Mouse (Mus musculus) liver, embryonic 13.5 days (tissue): ENCODE data around the gene Tmem184a. TPM values are rescaled to one million over a fixed set of nuclear protein-coding genes. Genes with fewer than 3 reads are reported as not detected.
A peak's percentile ranks its signal among the peaks of the same experiment; 100 is the strongest.

Experiments used
- ATAC-seq: fragments of 200-750 bp; cut with Nextera tagmentation; 2 replicates; pipeline ENCODE4 v1.8.0; 2017; ENCODE audit warnings: low read depth, mild to moderate bottlenecking, moderate number of reproducible peaks, moderate library complexity
- DNase-seq: peaks from one replicate; pipeline ENCODE4 v3.0.0; 2022
- H3K27ac ChIP-seq: fragments of 300-500 bp; sonication (generic); 2 replicates; pipeline ENCODE4 v1.5.1; 2015; ENCODE audit warnings: moderate library complexity, mild to moderate bottlenecking, inconsistent platforms
- H3K27me3 ChIP-seq: fragments of 300-500 bp; sonication (generic); 2 replicates; pipeline ENCODE4 v1.6.1; 2015; ENCODE audit warnings: mild to moderate bottlenecking, inconsistent platforms
- H3K36me3 ChIP-seq: fragments of 300-500 bp; sonication (generic); 2 replicates; pipeline ENCODE4 v1.6.1; 2015; ENCODE audit warnings: mild to moderate bottlenecking, inconsistent platforms
- H3K4me1 ChIP-seq: fragments of 300-500 bp; sonication (generic); replicated peaks from 2 replicates; pipeline ENCODE4 v1.6.1; 2015; ENCODE audit warnings: inconsistent platforms
- H3K4me2 ChIP-seq: fragments of 300-500 bp; sonication (generic); 2 replicates; pipeline ENCODE4 v1.6.1; 2015; ENCODE audit warnings: inconsistent platforms, mild to moderate bottlenecking, moderate library complexity
- H3K4me3 ChIP-seq: fragments of 300-500 bp; sonication (generic); replicated peaks from 2 replicates; pipeline ENCODE4 v1.5.1; 2015; ENCODE audit warnings: mild to moderate bottlenecking, inconsistent platforms
- H3K9ac ChIP-seq: fragments of 300-500 bp; sonication (generic); 2 replicates; pipeline ENCODE4 v1.6.1; 2015; ENCODE audit warnings: mild to moderate bottlenecking, inconsistent platforms
- H3K9me3 ChIP-seq: fragments of 300-500 bp; sonication (generic); replicated peaks from 2 replicates; pipeline ENCODE4 v1.6.1; 2016; ENCODE audit warnings: inconsistent platforms
- WGBS: fragments of 180-500 bp; shearing (Covaris S2); methylation state at CpG from one replicate; pipeline ENCODE4 v1.1.7; 2015; ENCODE audit not compliant: insufficient replicate concordance; 5-methylcytosine and 5-hydroxymethylcytosine counted together
- polyA plus RNA-seq: library from polyadenylated mRNA; unstranded; fragments of >200 nt; fragmentation: Nextera tagmentation; extraction: Ambion mirVana; gene quantifications from 2 replicates; pipeline ENCODE4 v1.2.1, GENCODE M21; 2015

Tmem184a gene
- polyA plus RNA-seq, 1 experiment from 2014 or later = 0.68 TPM

- ATAC-seq (peak; percentile 82), DNase-seq (peak; percentile 83)
- Histone ChIP-seq H3K4me1 (peaks cover 36% of the 10 kb centered on the region), H3K9me3 (no peaks in the 10 kb centered on the region), H3K4me2 (peak within 1 kb of the TSS; percentile 97), H3K27me3 (no peaks in the 10 kb centered on the region), H3K36me3 (peaks cover 33% of the 10 kb centered on the region), H3K27ac (peak within 1 kb of the TSS; percentile 82), H3K9ac (peak within 1 kb of the TSS; percentile 84), H3K4me3 (peak within 1 kb of the TSS; percentile 87)
- 1% methylated on average over 43 of the region's 43 CpGs for WGBS
Observed at GRCm38 (mm10) chr5:139826357-139827055, 6.8 kb upstream of the Tmem184a start, which contains the start of the genes Gm26938 and Psmg3. Gene Gm26938, minus strand, starts transcription at chr5:139826407. Gene Psmg3, minus strand, starts transcription at chr5:139826885.

DNA sequence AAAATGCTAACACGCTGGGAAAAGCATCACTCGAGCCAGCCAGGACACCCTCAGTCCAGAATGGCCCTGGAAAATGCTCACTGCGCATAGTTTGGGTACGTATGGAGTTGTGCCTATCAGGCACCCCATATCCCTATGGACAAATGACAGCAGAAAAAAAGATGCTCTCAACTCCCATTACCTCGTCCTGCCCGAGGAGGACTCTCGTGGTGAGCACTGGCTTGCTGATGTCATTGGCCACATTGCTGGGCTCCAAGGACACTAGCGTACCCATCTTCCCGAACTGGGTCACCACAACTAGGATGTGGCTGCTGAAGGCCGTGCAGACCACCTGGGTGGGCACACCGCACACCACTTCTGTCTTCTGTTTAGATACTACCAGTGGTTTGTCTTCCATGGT lies 6.2 kb upstream of the Tmem184a start:
- H3K27me3 ChIP-seq = no peaks in the 10 kb centered on the region
- peak overlapping the region; percentile 87 for H3K4me3 ChIP-seq
- peak overlapping the region; percentile 84 for H3K9ac ChIP-seq
- ATAC-seq = 0 out of 2 replicates have a peak, but pooled peaks have one; percentile 7
- peaks cover 38% of the 10 kb centered on the region for H3K36me3 ChIP-seq
- peak overlapping the region; percentile 82 for H3K27ac ChIP-seq
- H3K4me2 ChIP-seq = peak overlapping the region; percentile 97
- no peaks in the 10 kb centered on the region for H3K9me3 ChIP-seq
- WGBS = 31% methylated on average over 11 of the region's 11 CpGs
- DNase-seq = no peak
- peaks cover 36% of the 10 kb centered on the region for H3K4me1 ChIP-seq

- Histone ChIP-seq H3K9ac (no peak overlapping the region), H3K9me3 (no peaks in the 10 kb centered on the region), H3K27me3 (no peaks in the 10 kb centered on the region), H3K27ac (no peak overlapping the region), H3K4me2 (0 out of 2 replicates have a peak overlapping the region, but pooled peaks have one; percentile 2), H3K4me1 (peaks cover 45% of the 10 kb centered on the region), H3K4me3 (no peak overlapping the region), H3K36me3 (peaks cover 38% of the 10 kb centered on the region)
- ATAC-seq (no peak), DNase-seq (no peak)
- 88% methylated on average over 10 of the region's 10 CpGs for WGBS
Observed at GRCm38 (mm10) chr5:139824531-139824930, 4.8 kb upstream of the Tmem184a start.

DNA sequence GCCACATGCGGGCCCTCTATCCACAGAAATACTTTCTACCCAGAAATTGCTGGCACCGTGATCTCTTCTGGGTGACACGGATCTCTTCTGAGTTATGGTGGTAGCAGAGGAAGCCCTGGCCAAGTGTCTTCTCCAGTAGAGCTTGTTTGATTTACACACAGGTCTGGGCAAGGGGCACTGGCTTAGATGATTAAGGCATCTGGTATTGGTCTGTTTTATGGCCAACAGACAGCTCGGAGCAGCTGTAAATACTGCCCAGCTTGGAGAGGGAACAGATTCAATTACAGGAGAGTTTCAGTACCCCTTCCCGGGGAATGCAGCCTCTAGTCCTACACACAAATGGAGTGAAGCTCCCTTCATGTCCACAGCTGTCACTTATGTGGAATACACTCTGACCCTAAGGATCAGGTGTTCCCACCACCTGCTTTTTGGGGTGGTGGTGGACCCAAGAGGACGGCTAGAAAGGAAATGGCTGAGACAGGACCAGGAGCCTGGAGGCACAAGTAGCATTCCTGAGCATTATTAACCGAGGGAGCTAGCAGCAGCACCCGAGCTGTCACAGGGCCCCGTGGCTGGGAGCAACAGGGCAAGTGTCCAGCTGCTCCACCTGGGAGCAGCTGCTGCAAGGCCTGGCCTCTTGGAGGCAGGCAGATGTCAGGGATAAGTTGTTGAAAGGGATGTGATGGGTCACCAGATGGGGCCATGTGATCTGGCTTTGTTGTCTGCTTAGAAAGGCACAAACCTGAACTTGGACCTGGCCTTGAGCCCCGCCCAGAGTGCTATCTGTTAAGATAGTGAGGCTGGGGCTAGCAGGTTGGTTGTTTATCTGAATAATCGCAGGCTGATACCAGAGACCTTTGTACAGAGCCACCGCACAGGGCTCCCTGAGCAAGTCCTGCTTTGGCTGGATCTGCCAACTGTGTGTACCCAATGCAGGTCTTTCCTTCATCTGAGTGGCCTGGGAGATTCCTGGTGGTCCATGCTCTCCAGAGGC lies 2.0 kb upstream of the Tmem184a start:
- WGBS = 65% methylated on average over 12 of the region's 12 CpGs
- 0 out of 2 replicates have a peak overlapping the region, but pooled peaks have one; percentile 0 for H3K9ac ChIP-seq
- peaks cover 72% of the 10 kb centered on the region for H3K4me1 ChIP-seq
- H3K4me3 ChIP-seq = no peak overlapping the region
- no peaks in the 10 kb centered on the region for H3K27me3 ChIP-seq
- H3K9me3 ChIP-seq = no peaks in the 10 kb centered on the region
- no peak for ATAC-seq
- peak overlapping the region; percentile 58 for H3K27ac ChIP-seq
- no peak for DNase-seq
- no peak overlapping the region for H3K4me2 ChIP-seq
- H3K36me3 ChIP-seq = peaks cover 38% of the 10 kb centered on the region

- Histone ChIP-seq H3K4me2 (peak overlapping the region; percentile 4; the same call in 1 of the 2 replicates), H3K36me3 (peaks cover 28% of the 10 kb centered on the region), H3K4me1 (peaks cover 84% of the 10 kb centered on the region), H3K27me3 (peaks cover 5% of the 10 kb centered on the region), H3K9me3 (no peaks in the 10 kb centered on the region), H3K27ac (peak overlapping the region; percentile 83), H3K9ac (peak overlapping the region; percentile 44), H3K4me3 (no peak overlapping the region)
- 28% methylated on average over 4 of the region's 4 CpGs for WGBS
- peak; percentile 77 for ATAC-seq
- DNase-seq = peak; percentile 70
Observed at GRCm38 (mm10) chr5:139818801-139819200, 916 bp downstream of the Tmem184a start.

DNA sequence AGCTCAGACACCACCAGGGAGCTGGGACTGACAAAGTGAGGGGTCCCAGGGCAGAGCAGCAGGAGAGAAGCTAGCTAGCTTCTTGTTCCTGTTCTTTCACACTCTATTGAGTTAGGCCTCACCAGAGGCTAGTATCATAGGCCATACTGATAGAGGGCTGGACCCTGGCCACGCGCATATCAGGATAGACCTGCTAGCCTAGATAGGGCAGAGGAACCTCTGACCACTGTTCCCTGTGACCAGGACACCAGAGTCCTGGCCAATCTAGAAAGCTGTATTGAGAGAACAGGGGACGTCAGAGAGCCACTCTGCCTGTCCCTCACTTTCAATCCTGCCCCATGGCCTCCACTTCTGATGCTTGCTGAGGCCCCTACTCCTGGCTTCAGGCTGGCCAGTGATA lies 1.7 kb downstream of the Tmem184a start:
- peaks cover 20% of the 10 kb centered on the region for H3K36me3 ChIP-seq
- H3K27ac ChIP-seq = peak overlapping the region; percentile 83
- 0 out of 2 replicates have a peak overlapping the region, but pooled peaks have one; percentile 4 for H3K4me2 ChIP-seq
- DNase-seq = no peak
- WGBS = 46% methylated on average over 3 of the region's 3 CpGs
- peaks cover 11% of the 10 kb centered on the region for H3K27me3 ChIP-seq
- H3K9me3 ChIP-seq = no peaks in the 10 kb centered on the region
- no peak overlapping the region for H3K4me3 ChIP-seq
- H3K9ac ChIP-seq = peak overlapping the region; percentile 44
- H3K4me1 ChIP-seq = peaks cover 88% of the 10 kb centered on the region
- ATAC-seq = peak; percentile 19; the same call in 1 of the 2 replicates

DNA sequence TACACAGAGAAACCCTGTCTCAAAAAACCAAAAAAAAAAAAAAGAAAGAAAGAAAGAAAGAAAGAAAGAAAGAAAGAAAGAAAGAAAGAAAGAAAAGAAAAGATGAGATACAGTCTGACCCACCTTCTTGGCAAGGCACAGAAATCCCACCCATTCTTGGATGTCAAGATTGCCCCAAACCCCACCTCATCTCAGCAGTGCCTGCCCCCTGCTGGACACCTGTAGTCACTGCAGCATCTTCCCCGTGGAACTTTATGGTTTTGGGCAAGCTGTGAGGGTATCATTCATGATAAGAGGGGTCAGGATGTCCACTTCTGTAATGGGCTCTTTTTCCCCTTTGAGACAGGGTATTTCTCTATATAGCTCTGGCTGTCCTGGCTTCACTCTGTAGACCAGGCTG lies 2.4 kb downstream of the Tmem184a start:
- Histone ChIP-seq H3K27ac (peak overlapping the region; percentile 83), H3K9me3 (no peaks in the 10 kb centered on the region), H3K4me3 (no peak overlapping the region), H3K36me3 (peaks cover 12% of the 10 kb centered on the region), H3K9ac (peak overlapping the region; percentile 44; the same call in 1 of the 2 replicates), H3K27me3 (peaks cover 16% of the 10 kb centered on the region), H3K4me1 (peaks cover 88% of the 10 kb centered on the region), H3K4me2 (no peak overlapping the region)
- DNase-seq = no peak
- 0% methylated on average over 1 of the region's 1 CpGs for WGBS
- ATAC-seq = no peak

DNA sequence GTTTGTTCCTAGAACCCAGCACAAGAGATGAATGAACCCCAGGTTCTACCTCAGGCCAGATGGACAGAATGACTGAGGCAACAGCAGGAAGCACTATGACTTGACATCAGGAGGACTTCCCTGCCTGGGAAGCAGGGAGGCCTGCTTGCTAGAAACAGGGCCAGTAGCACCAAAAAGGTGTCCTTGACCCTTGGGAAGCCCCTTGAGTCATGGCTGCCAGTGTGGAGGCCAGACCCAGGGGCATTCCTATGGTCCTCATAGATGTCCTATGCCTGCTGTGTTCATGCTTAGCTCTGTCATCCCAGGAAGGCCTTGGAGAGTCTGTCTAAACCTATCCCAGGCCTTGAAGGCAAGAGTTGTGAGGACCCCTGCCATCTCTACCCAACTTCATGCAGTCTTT lies 3.3 kb downstream of the Tmem184a start:
- H3K4me1 ChIP-seq = peaks cover 89% of the 10 kb centered on the region

DNA sequence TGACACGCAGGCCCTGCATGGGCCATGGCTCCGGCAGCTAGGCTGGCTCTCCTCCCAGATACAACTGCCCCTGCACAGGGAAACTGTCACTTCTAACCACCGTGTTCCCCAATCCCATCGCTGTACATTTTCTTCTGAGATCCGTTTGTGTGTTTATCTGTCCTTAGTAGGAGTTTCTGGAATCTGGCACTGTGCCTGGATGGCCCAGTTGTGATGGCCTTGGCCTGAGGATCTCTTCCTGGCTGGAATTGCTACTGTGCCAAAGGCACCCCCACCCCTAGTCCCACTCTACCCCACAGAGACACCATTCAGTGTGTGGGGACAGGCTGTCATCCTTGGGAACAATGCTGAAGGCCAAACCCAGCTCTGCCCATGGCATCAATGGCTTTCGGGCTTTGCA lies 3.8 kb downstream of the Tmem184a start:
- Histone ChIP-seq H3K4me2 (no peak overlapping the region), H3K9ac (peak overlapping the region; percentile 33; the same call in 1 of the 2 replicates), H3K4me1 (peaks cover 94% of the 10 kb centered on the region), H3K4me3 (no peak overlapping the region), H3K36me3 (no peaks in the 10 kb centered on the region; the same call in 1 of the 2 replicates), H3K9me3 (no peaks in the 10 kb centered on the region), H3K27me3 (peaks cover 16% of the 10 kb centered on the region), H3K27ac (peak overlapping the region; percentile 74)
- whole genome bisulfite sequencing = 79% methylated on average over 6 of the region's 6 CpGs
- no peak for ATAC-seq
- DNase-seq = no peak

More for the DNA sequence above, 3.3 kb downstream of the Tmem184a start:
- no peak overlapping the region for H3K4me3 ChIP-seq
- peaks cover 5% of the 10 kb centered on the region for H3K36me3 ChIP-seq
- H3K27me3 ChIP-seq = peaks cover 16% of the 10 kb centered on the region
- peak overlapping the region; percentile 33 for H3K9ac ChIP-seq
- no peak overlapping the region for H3K4me2 ChIP-seq
- peak overlapping the region; percentile 74 for H3K27ac ChIP-seq
- ATAC-seq (no peak), DNase-seq (no peak)
- H3K9me3 ChIP-seq = no peaks in the 10 kb centered on the region

DNA sequence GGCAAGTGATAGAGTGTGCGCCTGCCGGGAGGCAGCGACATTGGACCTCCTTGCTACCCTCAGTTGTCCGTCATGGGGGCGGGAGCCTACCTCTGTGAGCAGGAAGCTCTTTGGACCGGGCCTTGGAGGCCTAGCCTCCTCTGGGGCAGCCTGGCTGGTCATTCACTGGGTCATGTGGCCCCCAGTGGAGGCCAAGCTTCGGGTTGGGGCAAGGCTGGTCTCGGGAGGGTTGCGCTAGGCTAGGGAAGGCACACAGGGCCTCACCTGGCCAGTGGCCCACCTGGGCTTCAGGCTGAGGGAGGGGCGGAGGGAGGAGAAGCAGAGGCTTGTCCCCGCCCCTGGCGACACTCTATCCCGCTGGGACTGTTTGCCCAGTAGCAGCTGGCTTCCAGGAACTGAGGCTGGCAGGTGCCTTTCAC lies 5.7 kb downstream of the Tmem184a start:
- no peak overlapping the region for H3K9ac ChIP-seq
- DNase-seq = no peak

DNA sequence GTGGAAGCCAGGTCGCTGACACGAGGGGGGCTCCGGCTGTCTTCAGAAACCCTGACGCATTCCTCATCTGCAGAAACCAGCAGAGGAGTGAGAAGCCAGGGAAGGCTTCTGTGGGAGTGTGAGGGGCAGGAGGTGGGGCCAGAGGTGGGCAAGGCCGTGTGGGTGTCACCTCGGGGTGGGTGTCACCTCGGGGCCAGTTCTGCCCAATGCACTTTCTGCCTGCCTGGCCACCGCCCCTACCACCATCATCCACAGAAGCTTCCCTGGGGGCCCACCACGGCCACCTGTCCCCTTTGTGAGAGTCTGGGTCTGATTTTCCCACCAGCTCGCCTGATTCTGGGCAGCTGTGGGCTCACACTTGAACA lies 6.6 kb downstream of the Tmem184a start:
- Histone ChIP-seq H3K4me2 (peak overlapping the region; percentile 21), H3K4me3 (no peak overlapping the region), H3K9ac (peak overlapping the region; percentile 59), H3K36me3 (peaks cover 4% of the 10 kb centered on the region), H3K27me3 (peaks cover 16% of the 10 kb centered on the region), H3K27ac (peak overlapping the region; percentile 74), H3K4me1 (peaks cover 81% of the 10 kb centered on the region), H3K9me3 (peaks cover 5% of the 10 kb centered on the region; the same call in 1 of the 2 replicates)
- DNase-seq (no peak), ATAC-seq (0 out of 2 replicates have a peak, but pooled peaks have one; percentile 15)
- 40% methylated on average over 10 of the region's 10 CpGs for WGBS

More for the DNA sequence above, 5.7 kb downstream of the Tmem184a start:
- H3K36me3 ChIP-seq = no peaks in the 10 kb centered on the region
- peaks cover 16% of the 10 kb centered on the region for H3K27me3 ChIP-seq
- WGBS = 38% methylated on average over 13 of the region's 13 CpGs
- peak overlapping the region; percentile 74; the same call in 1 of the 2 replicates for H3K27ac ChIP-seq
- H3K4me3 ChIP-seq = no peak overlapping the region
- H3K4me1 ChIP-seq = peaks cover 90% of the 10 kb centered on the region
- peak overlapping the region; percentile 24; the same call in 1 of the 2 replicates for H3K4me2 ChIP-seq
- no peak for ATAC-seq
- no peaks in the 10 kb centered on the region for H3K9me3 ChIP-seq
